Mouse (Mus musculus): ENCODE results near the gene Cactin. TPM values are rescaled to one million over a fixed set of nuclear protein-coding genes. Genes with fewer than 3 reads are reported as not detected.
A peak's percentile ranks its signal among the peaks of the same experiment; 100 is the strongest.

Cactin gene
- total and polyA plus RNA-seq, 2 experiments from 2014 or later = 13.7 to 14.3 TPM

GRCm38 (mm10) chr10:81288601-81289000 is 32.3 kb upstream of the Cactin start:
- H3K27me3 ChIP-seq (ENCODE audit: control insufficient read depth, insufficient read depth, low read length) = peaks cover 32% of the 10 kb centered on the region
- H3K9ac ChIP-seq (replicated peaks; ENCODE audit: low read depth, low read length) = no peak overlapping the region
- TF ChIP-seq EP300 (IDR thresholded peaks at IDR 0.05; ENCODE audit: low read depth) (no peak), CTCF (IDR thresholded peaks at IDR 0.05; ENCODE audit: low read depth) (peak; percentile 42)
- DNase-seq (ENCODE audit: low spot score) (no peak), ATAC-seq (ENCODE audit: insufficient read depth, low read depth) (no peak)
- no peaks in the 10 kb centered on the region for H3K36me3 ChIP-seq (replicated peaks; ENCODE audit: control insufficient read depth, insufficient read depth, low read length)
- H3K27ac ChIP-seq (ENCODE audit: low read depth) = no peak overlapping the region
- H3K4me1 ChIP-seq (ENCODE audit: control insufficient read depth, insufficient read depth) = 0 out of 2 replicates have a peak, but pooled peaks cover 9% of the 10 kb centered on the region
- 36% methylated on average over 6 of the region's 6 CpGs for WGBS
- H3K4me3 ChIP-seq (ENCODE audit: low read depth, low read length) = no peak overlapping the region
- no peaks in the 10 kb centered on the region for H3K9me3 ChIP-seq (replicated peaks; ENCODE audit: control insufficient read depth, low read length)
- no peak overlapping the region for H3K4me2 ChIP-seq (ENCODE audit: low read depth, low read length)

- peaks cover 26% of the 10 kb centered on the region for H3K27me3 ChIP-seq (ENCODE audit: control insufficient read depth, insufficient read depth, low read length)
- ATAC-seq (ENCODE audit: insufficient read depth, low read depth) = no peak
- no peak overlapping the region for H3K9ac ChIP-seq (replicated peaks; ENCODE audit: low read depth, low read length)
- H3K4me2 ChIP-seq (ENCODE audit: low read depth, low read length) = no peak overlapping the region
- 0 out of 2 replicates have a peak, but pooled peaks cover 16% of the 10 kb centered on the region for H3K4me1 ChIP-seq (ENCODE audit: control insufficient read depth, insufficient read depth)
- H3K36me3 ChIP-seq (replicated peaks; ENCODE audit: control insufficient read depth, insufficient read depth, low read length) = no peaks in the 10 kb centered on the region
- H3K27ac ChIP-seq (ENCODE audit: low read depth) = no peak overlapping the region
- WGBS = 3% methylated on average over 7 of the region's 7 CpGs
- TF ChIP-seq EP300 (IDR thresholded peaks at IDR 0.05; ENCODE audit: low read depth) (no peak), CTCF (IDR thresholded peaks at IDR 0.05; ENCODE audit: low read depth) (peak; percentile 88)
- H3K4me3 ChIP-seq (ENCODE audit: low read depth, low read length) = no peak overlapping the region
- DNase-seq (ENCODE audit: low spot score) = peak; percentile 72
- H3K9me3 ChIP-seq (replicated peaks; ENCODE audit: control insufficient read depth, low read length) = no peaks in the 10 kb centered on the region
Observed at GRCm38 (mm10) chr10:81289278-81289677, 31.6 kb upstream of the Cactin start.

- H3K4me3 ChIP-seq (ENCODE audit: low read depth, low read length) = no peak overlapping the region
- H3K4me1 ChIP-seq (ENCODE audit: control insufficient read depth, insufficient read depth) = peaks cover 20% of the 10 kb centered on the region; the same call in 1 of the 2 replicates
- no peak overlapping the region for H3K27ac ChIP-seq (ENCODE audit: low read depth)
- ATAC-seq (ENCODE audit: insufficient read depth, low read depth) (no peak), DNase-seq (ENCODE audit: low spot score) (no peak)
- H3K36me3 ChIP-seq (replicated peaks; ENCODE audit: control insufficient read depth, insufficient read depth, low read length) = no peaks in the 10 kb centered on the region
- no peaks in the 10 kb centered on the region for H3K9me3 ChIP-seq (replicated peaks; ENCODE audit: control insufficient read depth, low read length)
- H3K27me3 ChIP-seq (ENCODE audit: control insufficient read depth, insufficient read depth, low read length) = peaks cover 21% of the 10 kb centered on the region
- no peak overlapping the region for H3K4me2 ChIP-seq (ENCODE audit: low read depth, low read length)
- H3K9ac ChIP-seq (replicated peaks; ENCODE audit: low read depth, low read length) = no peak overlapping the region
- WGBS = 58% methylated on average over 14 of the region's 14 CpGs
- TF ChIP-seq CTCF (IDR thresholded peaks at IDR 0.05; ENCODE audit: low read depth) (no peak), EP300 (IDR thresholded peaks at IDR 0.05; ENCODE audit: low read depth) (no peak)
Observed at GRCm38 (mm10) chr10:81289811-81290210, 31.1 kb upstream of the Cactin start.

- peaks cover 13% of the 10 kb centered on the region; the same call in 1 of the 2 replicates for H3K27me3 ChIP-seq (ENCODE audit: control insufficient read depth, insufficient read depth, low read length)
- H3K4me3 ChIP-seq (ENCODE audit: low read depth, low read length) = no peak overlapping the region
- no peaks in the 10 kb centered on the region for H3K9me3 ChIP-seq (replicated peaks; ENCODE audit: control insufficient read depth, low read length)
- H3K4me1 ChIP-seq (ENCODE audit: control insufficient read depth, insufficient read depth) = peaks cover 21% of the 10 kb centered on the region; the same call in 1 of the 2 replicates
- no peak overlapping the region; the same call in 1 of the 2 replicates for H3K4me2 ChIP-seq (ENCODE audit: low read depth, low read length)
- TF ChIP-seq EP300 (IDR thresholded peaks at IDR 0.05; ENCODE audit: low read depth) (no peak), CTCF (IDR thresholded peaks at IDR 0.05; ENCODE audit: low read depth) (no peak)
- DNase-seq (ENCODE audit: low spot score) = no peak
- no peak overlapping the region for H3K9ac ChIP-seq (replicated peaks; ENCODE audit: low read depth, low read length)
- 25% methylated on average over 24 of the region's 24 CpGs for WGBS
- no peak for ATAC-seq (ENCODE audit: insufficient read depth, low read depth)
- no peak overlapping the region for H3K27ac ChIP-seq (ENCODE audit: low read depth)
- H3K36me3 ChIP-seq (replicated peaks; ENCODE audit: control insufficient read depth, insufficient read depth, low read length) = no peaks in the 10 kb centered on the region
Observed at GRCm38 (mm10) chr10:81290698-81291460, 30.0 kb upstream of the Cactin start.

- Histone ChIP-seq H3K4me1 (ENCODE audit: control insufficient read depth, insufficient read depth) (peaks cover 21% of the 10 kb centered on the region; the same call in 1 of the 2 replicates), H3K9me3 (replicated peaks; ENCODE audit: control insufficient read depth, low read length) (no peaks in the 10 kb centered on the region), H3K9ac (replicated peaks; ENCODE audit: low read depth, low read length) (no peak within 1 kb of the TSS), H3K27ac (ENCODE audit: low read depth) (no peak within 1 kb of the TSS), H3K36me3 (replicated peaks; ENCODE audit: control insufficient read depth, insufficient read depth, low read length) (no peaks in the 10 kb centered on the region), H3K27me3 (ENCODE audit: control insufficient read depth, insufficient read depth, low read length) (peaks cover 13% of the 10 kb centered on the region; the same call in 1 of the 2 replicates), H3K4me2 (ENCODE audit: low read depth, low read length) (no peak within 1 kb of the TSS; the same call in 1 of the 2 replicates), H3K4me3 (ENCODE audit: low read depth, low read length) (no peak within 1 kb of the TSS)
- 71% methylated on average over 9 of the region's 9 CpGs for WGBS
- DNase-seq (ENCODE audit: low spot score) = no peak
- TF ChIP-seq EP300 (IDR thresholded peaks at IDR 0.05; ENCODE audit: low read depth) = no peak
- no peak for TF ChIP-seq CTCF (IDR thresholded peaks at IDR 0.05; ENCODE audit: low read depth)
- no peak for ATAC-seq (ENCODE audit: insufficient read depth, low read depth)
Observed at GRCm38 (mm10) chr10:81291511-81292104, 29.3 kb upstream of the Cactin start, which contains the start of gene Tjp3. Tjp3 (minus strand) TSS chr10:81291581.

All from heart, postnatal 0 days (tissue).